Mouse (Mus musculus) heart, postnatal 0 days (tissue): ENCODE results near the gene Chrnb4.

ENCODE experiments used
- CTCF ChIP-seq: IDR thresholded peaks from 2 replicates; pipeline ENCODE4 v1.5.1; 2016; ENCODE audit warnings: antibody characterized with exemption, control low read depth, low read depth
- EP300 ChIP-seq: IDR thresholded peaks from 2 replicates; pipeline ENCODE4 v1.6.1; 2016; ENCODE audit warnings: antibody characterized with exemption, low read depth

GRCm38 (mm10) chr9:55041389-55041788 lies 7.2 kb downstream of the Chrnb4 start:
- no peak for TF ChIP-seq CTCF
- no peak for TF ChIP-seq EP300
